Mouse (Mus musculus): ENCODE results near the gene Src. TPM values are rescaled to one million over a fixed set of nuclear protein-coding genes. Genes with fewer than 3 reads are reported as not detected.

Src gene
- polyA plus RNA-seq, 1 experiment from 2014 or later, result 20.7 TPM

DNA sequence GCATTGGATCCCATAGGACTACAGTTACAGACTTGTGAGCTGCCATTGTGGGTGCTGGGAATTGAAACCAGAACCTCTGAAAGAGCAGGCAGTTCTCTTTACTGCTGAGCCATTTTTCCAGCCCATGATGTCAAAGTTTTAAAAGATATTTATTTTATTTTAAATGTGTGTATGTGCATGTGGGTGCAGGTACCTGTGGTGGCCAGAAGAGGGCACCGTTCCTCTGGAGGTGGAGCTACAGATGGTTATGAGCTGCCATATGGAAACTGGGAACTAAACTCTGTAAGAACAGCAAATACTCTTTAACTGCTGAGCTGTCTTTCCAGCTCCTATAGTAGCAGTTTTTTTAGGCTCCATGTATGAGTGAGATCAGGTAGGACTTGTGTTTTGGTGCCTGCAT lies 23.1 kb downstream of the Src start:
- H3K4me1 ChIP-seq, result peaks cover 4% of the 10 kb centered on the region
- H3K4me3 ChIP-seq (replicated peaks), result no peak overlapping the region
- no peak overlapping the region for H3K9ac ChIP-seq
- no peaks in the 10 kb centered on the region for H3K27me3 ChIP-seq
- ATAC-seq (ENCODE audit: insufficient number of reproducible peaks, low FRiP score, low TSS enrichment, low read depth), result no peak
- H3K9me3 ChIP-seq (replicated peaks), result no peaks in the 10 kb centered on the region
- H3K27ac ChIP-seq (replicated peaks), result no peak overlapping the region
- 94% methylated on average over 1 of the region's 1 CpGs for WGBS
- peaks cover 44% of the 10 kb centered on the region for H3K36me3 ChIP-seq
- H3K4me2 ChIP-seq (replicated peaks), result no peak overlapping the region

DNA sequence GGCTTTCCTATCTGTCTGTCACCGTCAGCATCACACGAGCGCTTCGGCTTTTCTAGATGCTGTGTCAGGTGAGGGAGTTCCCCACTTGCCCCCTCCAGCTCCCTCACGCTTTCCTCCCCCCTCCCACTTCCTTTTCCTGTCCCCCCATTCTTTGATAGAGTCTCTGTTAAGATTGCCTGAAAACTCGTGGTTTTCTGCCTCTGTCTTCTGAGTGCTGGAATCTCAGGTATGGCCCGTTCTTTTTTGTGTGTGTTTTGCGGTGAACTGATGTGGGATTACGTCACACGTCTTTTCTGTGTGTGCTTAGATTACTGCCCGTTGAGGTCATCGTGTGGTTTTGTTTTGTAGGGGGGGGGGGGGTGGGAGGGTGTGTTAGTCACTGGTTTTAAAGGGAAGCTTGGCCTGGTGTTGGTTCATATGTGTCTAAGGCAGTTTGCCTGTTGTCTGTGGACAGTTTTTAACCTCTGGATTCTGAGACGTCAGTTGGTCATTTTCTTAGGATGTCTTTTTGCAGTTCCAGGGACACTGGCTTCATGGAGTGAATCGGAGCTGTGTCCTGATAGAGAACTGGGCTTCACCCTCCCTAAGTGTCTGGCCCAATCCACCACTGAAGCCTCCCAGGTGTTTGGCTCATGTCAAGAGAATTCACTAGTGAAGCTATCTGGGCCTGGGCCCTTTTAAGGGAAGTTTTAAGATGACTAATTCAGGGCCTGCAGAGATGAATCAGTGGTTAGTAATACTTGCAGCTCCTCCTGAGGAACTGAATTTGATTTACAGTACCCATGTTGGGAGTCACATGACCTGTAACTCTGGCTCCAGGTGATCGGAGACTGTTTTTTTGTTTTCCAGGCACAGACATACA lies 29.3 kb downstream of the Src start:
- Histone ChIP-seq H3K36me3 (peaks cover 32% of the 10 kb centered on the region), H3K4me1 (0 out of 2 replicates have a peak, but pooled peaks cover 10% of the 10 kb centered on the region), H3K4me3 (replicated peaks) (no peak overlapping the region), H3K9me3 (replicated peaks) (no peaks in the 10 kb centered on the region), H3K27me3 (no peaks in the 10 kb centered on the region), H3K4me2 (replicated peaks) (no peak overlapping the region), H3K9ac (no peak overlapping the region), H3K27ac (replicated peaks) (no peak overlapping the region; the same call in 1 of the 2 replicates)
- 69% methylated on average over 15 of the region's 15 CpGs for WGBS
- ATAC-seq (ENCODE audit: insufficient number of reproducible peaks, low FRiP score, low TSS enrichment, low read depth), result no peak

DNA sequence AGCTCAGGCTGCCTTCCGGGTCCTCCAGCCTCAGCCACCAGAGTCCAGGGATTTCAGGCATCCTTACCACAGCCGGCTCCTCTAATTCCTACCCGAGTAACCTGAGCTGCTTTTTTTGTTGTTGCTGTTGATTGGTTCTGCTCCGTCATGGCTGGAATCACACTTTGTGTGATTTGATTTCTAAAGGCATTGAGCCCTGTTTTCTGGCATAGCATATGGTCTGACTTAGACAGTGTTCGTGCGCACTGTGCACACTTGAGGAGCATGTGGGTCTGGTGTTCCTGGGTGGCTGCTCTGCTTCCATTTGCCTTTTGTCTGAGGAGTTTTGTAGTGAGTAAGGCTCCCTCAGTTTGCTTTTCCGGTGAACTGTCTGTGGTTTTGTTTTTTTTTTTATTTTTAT lies 30.1 kb downstream of the Src start:
- 39% methylated on average over 7 of the region's 7 CpGs for WGBS
- 0 out of 2 replicates have a peak, but pooled peaks cover 10% of the 10 kb centered on the region for H3K4me1 ChIP-seq
- no peak overlapping the region for H3K27ac ChIP-seq (replicated peaks)
- H3K4me2 ChIP-seq (replicated peaks), result no peak overlapping the region
- H3K36me3 ChIP-seq, result peaks cover 36% of the 10 kb centered on the region; the same call in 1 of the 2 replicates
- H3K9ac ChIP-seq, result no peak overlapping the region
- no peaks in the 10 kb centered on the region for H3K27me3 ChIP-seq
- H3K9me3 ChIP-seq (replicated peaks), result no peaks in the 10 kb centered on the region
- no peak for ATAC-seq (ENCODE audit: insufficient number of reproducible peaks, low FRiP score, low TSS enrichment, low read depth)
- no peak overlapping the region for H3K4me3 ChIP-seq (replicated peaks)

DNA sequence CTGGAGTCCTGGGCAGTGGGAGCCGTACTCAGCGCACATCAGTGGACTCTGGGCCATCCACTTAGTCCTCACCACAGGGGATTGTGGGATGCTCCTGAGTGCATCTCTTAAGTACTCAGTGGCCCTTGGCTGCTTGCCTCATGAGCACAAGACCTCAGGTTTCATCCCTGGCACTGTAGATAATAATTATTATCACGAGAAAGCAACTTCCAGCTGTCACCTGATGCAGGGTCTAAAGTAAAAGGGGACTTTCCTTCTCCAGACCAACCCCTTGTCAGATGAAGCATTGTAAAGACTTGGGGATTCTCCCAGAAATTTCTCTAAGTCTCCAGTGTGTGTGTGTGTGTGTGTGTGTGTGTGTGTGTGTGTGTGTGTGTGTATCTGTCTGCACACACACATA lies 32.7 kb downstream of the Src start:
- no peak overlapping the region for H3K27ac ChIP-seq (replicated peaks)
- H3K4me2 ChIP-seq (replicated peaks), result no peak overlapping the region
- H3K27me3 ChIP-seq, result no peaks in the 10 kb centered on the region
- H3K36me3 ChIP-seq, result peaks cover 36% of the 10 kb centered on the region; the same call in 1 of the 2 replicates
- H3K9me3 ChIP-seq (replicated peaks), result no peaks in the 10 kb centered on the region
- no peak for ATAC-seq (ENCODE audit: insufficient number of reproducible peaks, low FRiP score, low TSS enrichment, low read depth)
- H3K9ac ChIP-seq, result no peak overlapping the region
- H3K4me1 ChIP-seq, result 0 out of 2 replicates have a peak, but pooled peaks cover 10% of the 10 kb centered on the region
- no peak overlapping the region for H3K4me3 ChIP-seq (replicated peaks)
- 87% methylated on average over 3 of the region's 3 CpGs for WGBS

DNA sequence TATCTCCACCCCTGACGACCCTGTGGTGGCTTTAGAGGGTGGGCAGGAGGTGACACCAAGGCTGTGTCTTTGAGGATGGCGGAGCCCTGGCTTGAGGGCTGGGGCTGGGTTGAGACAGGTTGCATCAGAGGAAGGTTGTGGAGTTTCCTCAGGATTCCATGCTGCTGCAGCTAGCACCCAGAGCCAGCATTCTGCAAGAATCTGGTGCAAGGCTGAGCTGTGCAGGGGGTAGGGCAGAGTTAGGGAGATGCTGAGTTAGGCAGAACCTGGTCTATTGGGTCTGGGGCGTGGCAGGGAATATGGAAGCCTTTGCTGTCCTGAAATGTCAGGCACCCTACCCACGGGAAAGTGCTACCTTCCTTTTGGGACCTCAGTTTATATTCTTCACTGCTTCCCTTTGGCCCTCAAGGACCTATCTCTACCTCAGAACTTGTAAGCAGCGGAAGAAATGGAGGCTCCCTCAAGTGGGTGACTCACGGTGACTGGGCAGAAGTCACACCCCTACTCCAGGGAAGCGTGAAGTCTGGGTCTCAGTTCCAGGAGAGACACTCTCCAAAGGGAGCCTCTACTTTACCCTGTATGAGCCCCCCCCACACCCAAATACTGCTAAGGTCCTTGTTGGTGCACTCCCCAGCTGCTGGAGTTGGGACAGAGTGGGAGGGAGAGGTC lies 33.3 kb downstream of the Src start:
- Histone ChIP-seq H3K27me3 (no peaks in the 10 kb centered on the region), H3K27ac (replicated peaks) (no peak overlapping the region), H3K4me1 (peaks cover 11% of the 10 kb centered on the region; the same call in 1 of the 2 replicates), H3K9me3 (replicated peaks) (no peaks in the 10 kb centered on the region), H3K4me2 (replicated peaks) (no peak overlapping the region), H3K4me3 (replicated peaks) (no peak overlapping the region), H3K9ac (no peak overlapping the region), H3K36me3 (peaks cover 31% of the 10 kb centered on the region; the same call in 1 of the 2 replicates)
- WGBS, result 88% methylated on average over 7 of the region's 7 CpGs
- no peak for ATAC-seq (ENCODE audit: insufficient number of reproducible peaks, low FRiP score, low TSS enrichment, low read depth)

DNA sequence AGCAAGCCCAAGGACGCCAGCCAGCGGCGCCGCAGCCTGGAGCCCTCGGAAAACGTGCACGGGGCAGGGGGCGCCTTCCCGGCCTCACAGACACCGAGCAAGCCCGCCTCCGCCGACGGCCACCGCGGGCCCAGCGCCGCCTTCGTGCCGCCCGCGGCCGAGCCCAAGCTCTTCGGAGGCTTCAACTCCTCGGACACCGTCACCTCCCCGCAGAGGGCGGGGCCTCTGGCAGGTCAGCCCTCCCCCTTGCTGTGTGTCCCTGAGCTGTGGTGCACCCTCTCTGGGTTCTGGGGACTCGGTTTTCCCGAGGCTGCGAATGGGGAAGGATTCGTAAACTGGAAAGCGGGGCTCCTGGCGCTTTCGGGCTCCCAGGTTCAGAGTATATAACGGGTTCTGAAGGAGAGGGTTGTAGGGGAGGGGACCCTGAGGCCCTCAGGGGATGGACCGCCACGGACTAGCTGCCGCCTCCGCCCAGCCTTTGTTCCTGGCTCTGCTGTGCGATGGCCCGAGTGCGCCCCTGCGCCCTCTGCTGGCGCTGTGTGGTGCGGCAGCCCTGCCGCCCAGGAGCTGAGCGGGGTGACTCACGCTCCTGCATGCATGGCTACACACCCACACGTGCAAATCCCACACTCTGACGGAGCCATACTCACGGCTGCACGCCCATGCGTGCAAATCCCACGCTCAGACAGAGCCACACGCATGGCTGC lies 39.0 kb downstream of the Src start:
- peaks cover 39% of the 10 kb centered on the region for H3K36me3 ChIP-seq
- 2% methylated on average over 56 of the region's 56 CpGs for WGBS

DNA sequence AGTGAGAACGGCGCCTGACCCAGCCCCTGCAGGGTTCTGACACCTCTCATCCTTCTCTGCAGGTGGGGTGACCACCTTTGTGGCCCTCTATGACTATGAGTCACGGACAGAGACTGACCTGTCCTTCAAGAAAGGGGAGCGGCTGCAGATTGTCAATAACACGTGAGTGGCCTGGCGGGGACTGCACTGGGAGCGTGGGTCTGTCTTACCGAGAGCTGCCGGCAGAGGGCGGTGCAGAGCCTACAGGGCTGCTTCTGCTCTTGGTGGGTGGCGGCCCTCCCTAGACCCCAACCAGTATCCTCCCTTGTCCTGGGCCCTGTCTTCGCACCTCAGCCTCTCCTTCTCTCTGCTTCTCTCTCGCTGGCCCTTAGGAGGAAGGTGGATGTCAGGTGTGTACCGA lies 40.2 kb downstream of the Src start:
- Histone ChIP-seq H3K9me3 (replicated peaks) (no peaks in the 10 kb centered on the region), H3K9ac (no peak overlapping the region)

More for the DNA sequence above, 39.0 kb downstream of the Src start:
- Histone ChIP-seq H3K4me1 (peaks cover 36% of the 10 kb centered on the region), H3K4me3 (replicated peaks) (peak overlapping the region; percentile 46), H3K27me3 (no peaks in the 10 kb centered on the region), H3K9ac (peak overlapping the region; percentile 50), H3K27ac (replicated peaks) (peak overlapping the region; percentile 72), H3K9me3 (replicated peaks) (no peaks in the 10 kb centered on the region), H3K4me2 (replicated peaks) (peak overlapping the region; percentile 72)
- peak; percentile 86 for ATAC-seq (ENCODE audit: insufficient number of reproducible peaks, low FRiP score, low TSS enrichment, low read depth)

DNA sequence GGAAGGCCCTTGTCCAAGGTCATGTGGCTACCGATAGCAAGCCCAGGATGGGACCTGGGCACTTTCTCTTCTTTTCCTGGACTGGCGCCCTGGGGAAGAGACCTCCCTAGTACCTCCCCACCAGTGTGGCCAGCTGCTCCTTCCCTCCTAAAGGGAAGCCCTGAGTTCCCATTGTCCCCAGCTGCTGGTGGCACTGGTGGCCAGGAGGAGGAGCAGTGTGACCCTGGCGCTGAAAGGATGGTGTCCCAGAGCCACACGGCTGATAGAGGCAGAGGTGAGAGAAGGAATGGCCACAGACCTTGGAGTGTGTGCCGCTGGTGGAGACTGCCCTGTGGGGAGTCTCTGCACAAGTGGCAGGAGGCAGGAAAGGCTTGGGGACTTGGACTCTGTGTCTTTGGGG lies 41.5 kb downstream of the Src start:
- 47% methylated on average over 5 of the region's 5 CpGs for WGBS
- Histone ChIP-seq H3K4me1 (peaks cover 61% of the 10 kb centered on the region), H3K9me3 (replicated peaks) (no peaks in the 10 kb centered on the region), H3K9ac (no peak overlapping the region), H3K36me3 (peaks cover 28% of the 10 kb centered on the region), H3K4me3 (replicated peaks) (no peak overlapping the region), H3K4me2 (replicated peaks) (no peak overlapping the region), H3K27me3 (no peaks in the 10 kb centered on the region), H3K27ac (replicated peaks) (peak overlapping the region; percentile 6; the same call in 1 of the 2 replicates)
- no peak for ATAC-seq (ENCODE audit: insufficient number of reproducible peaks, low FRiP score, low TSS enrichment, low read depth)

More for the DNA sequence above, 40.2 kb downstream of the Src start:
- no peak overlapping the region for H3K4me2 ChIP-seq (replicated peaks)
- peaks cover 30% of the 10 kb centered on the region for H3K36me3 ChIP-seq
- no peak overlapping the region for H3K4me3 ChIP-seq (replicated peaks)
- H3K27me3 ChIP-seq, result no peaks in the 10 kb centered on the region
- H3K4me1 ChIP-seq, result peaks cover 48% of the 10 kb centered on the region
- no peak for ATAC-seq (ENCODE audit: insufficient number of reproducible peaks, low FRiP score, low TSS enrichment, low read depth)
- no peak overlapping the region for H3K27ac ChIP-seq (replicated peaks)
- 31% methylated on average over 14 of the region's 14 CpGs for WGBS

DNA sequence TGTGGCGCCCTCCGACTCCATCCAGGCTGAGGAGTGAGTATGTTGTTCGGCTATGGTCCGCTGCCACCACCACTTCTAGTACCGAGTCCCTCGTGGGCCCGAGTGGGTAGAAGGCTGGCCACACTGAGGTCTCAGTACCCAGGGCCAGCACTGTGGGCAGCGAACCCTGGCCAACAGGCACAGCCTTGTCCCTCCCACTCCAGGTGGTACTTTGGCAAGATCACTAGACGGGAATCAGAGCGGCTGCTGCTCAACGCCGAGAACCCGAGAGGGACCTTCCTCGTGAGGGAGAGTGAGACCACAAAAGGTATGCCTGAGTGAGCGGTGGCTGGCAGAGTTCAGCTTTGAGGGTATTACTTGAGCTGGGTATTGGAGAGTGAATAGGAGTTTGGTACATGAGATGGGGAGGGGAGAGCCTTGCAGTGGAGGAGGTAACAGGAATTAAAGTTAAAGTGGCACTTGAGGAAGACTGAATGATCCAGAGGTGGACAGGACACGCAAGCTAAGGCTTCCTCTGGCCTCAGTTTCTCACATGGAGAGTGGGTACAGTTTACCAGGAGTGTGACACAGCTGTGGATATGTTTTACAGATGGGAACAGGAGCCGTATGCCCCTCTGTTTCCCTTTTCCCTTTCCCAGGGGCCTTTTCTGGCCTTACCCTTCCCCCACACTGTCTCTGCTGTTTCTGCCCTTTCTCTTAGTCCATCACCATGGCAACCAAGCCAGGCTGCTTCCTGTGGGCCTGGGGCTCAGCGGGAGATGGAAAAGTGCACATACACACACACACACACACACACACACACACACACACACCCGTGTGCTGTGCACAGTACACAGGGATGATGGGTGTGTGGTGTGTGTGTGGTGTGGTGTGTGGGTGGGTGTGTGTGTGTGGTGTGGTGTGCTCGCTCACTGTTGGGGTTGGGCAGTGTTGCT lies 44.8 kb downstream of the Src start:
- WGBS, result 40% methylated on average over 20 of the region's 20 CpGs
- H3K27me3 ChIP-seq, result no peaks in the 10 kb centered on the region
- no peak overlapping the region for H3K4me2 ChIP-seq (replicated peaks)
- ATAC-seq (ENCODE audit: insufficient number of reproducible peaks, low FRiP score, low TSS enrichment, low read depth), result no peak
- no peaks in the 10 kb centered on the region for H3K9me3 ChIP-seq (replicated peaks)
- H3K27ac ChIP-seq (replicated peaks), result peak overlapping the region; percentile 85
- peaks cover 61% of the 10 kb centered on the region for H3K4me1 ChIP-seq
- H3K4me3 ChIP-seq (replicated peaks), result no peak overlapping the region
- H3K36me3 ChIP-seq, result peaks cover 44% of the 10 kb centered on the region
- H3K9ac ChIP-seq, result peak overlapping the region; percentile 13; the same call in 1 of the 2 replicates

Data from embryonic facial prominence, embryonic 15.5 days (tissue).